Mouse (Mus musculus): ENCODE measurements around the gene Gosr2. TPM values are rescaled to one million over a fixed set of nuclear protein-coding genes. Genes with fewer than 3 reads are reported as not detected.
"Not testable (repeated sequence)": the region's sequence is repeated elsewhere in the genome, so short reads cannot be mapped to it uniquely, and the experiment has no call there.

Gosr2 gene
- polyA plus RNA-seq, 1 experiment from 2014 or later: 90.9 TPM

- H3K27me3 ChIP-seq: no peaks in the 10 kb centered on the region
- peaks cover 14% of the 10 kb centered on the region for H3K4me1 ChIP-seq
- H3K9ac ChIP-seq: no peak overlapping the region
- WGBS: 91% methylated on average over 6 of the region's 6 CpGs
- H3K9me3 ChIP-seq (replicated peaks): no peaks in the 10 kb centered on the region
- H3K4me3 ChIP-seq: no peak overlapping the region
- ATAC-seq: no peak
- H3K36me3 ChIP-seq (ENCODE audit: poor library complexity, severe bottlenecking): peaks cover 59% of the 10 kb centered on the region
- no peak overlapping the region for H3K27ac ChIP-seq
- no peak overlapping the region for H3K4me2 ChIP-seq
Observed at GRCm38 (mm10) chr11:103686706-103687105, 11.0 kb downstream of the Gosr2 start.

GRCm38 (mm10) chr11:103685261-103685736, 12.4 kb downstream of the Gosr2 start:
- no peak overlapping the region for H3K9ac ChIP-seq
- peaks cover 73% of the 10 kb centered on the region for H3K36me3 ChIP-seq (ENCODE audit: poor library complexity, severe bottlenecking)
- ATAC-seq: peak; percentile 65
- H3K9me3 ChIP-seq (replicated peaks): no peaks in the 10 kb centered on the region
- peak overlapping the region; percentile 52 for H3K27ac ChIP-seq
- 76% methylated on average over 7 of the region's 7 CpGs for WGBS
- peaks cover 14% of the 10 kb centered on the region for H3K4me1 ChIP-seq
- H3K4me3 ChIP-seq: no peak overlapping the region
- H3K4me2 ChIP-seq: no peak overlapping the region
- H3K27me3 ChIP-seq: no peaks in the 10 kb centered on the region

- ATAC-seq: no peak
- no peak overlapping the region for H3K4me3 ChIP-seq
- no peak overlapping the region for H3K9ac ChIP-seq
- H3K4me1 ChIP-seq: peaks cover 4% of the 10 kb centered on the region
- no peak overlapping the region for H3K4me2 ChIP-seq
- H3K9me3 ChIP-seq (replicated peaks): no peaks in the 10 kb centered on the region
- WGBS: 64% methylated on average over 11 of the region's 11 CpGs
- H3K36me3 ChIP-seq (ENCODE audit: poor library complexity, severe bottlenecking): peaks cover 86% of the 10 kb centered on the region
- no peak overlapping the region for H3K27ac ChIP-seq
- no peaks in the 10 kb centered on the region for H3K27me3 ChIP-seq
Observed at GRCm38 (mm10) chr11:103683667-103684334, 13.9 kb downstream of the Gosr2 start.

DNA sequence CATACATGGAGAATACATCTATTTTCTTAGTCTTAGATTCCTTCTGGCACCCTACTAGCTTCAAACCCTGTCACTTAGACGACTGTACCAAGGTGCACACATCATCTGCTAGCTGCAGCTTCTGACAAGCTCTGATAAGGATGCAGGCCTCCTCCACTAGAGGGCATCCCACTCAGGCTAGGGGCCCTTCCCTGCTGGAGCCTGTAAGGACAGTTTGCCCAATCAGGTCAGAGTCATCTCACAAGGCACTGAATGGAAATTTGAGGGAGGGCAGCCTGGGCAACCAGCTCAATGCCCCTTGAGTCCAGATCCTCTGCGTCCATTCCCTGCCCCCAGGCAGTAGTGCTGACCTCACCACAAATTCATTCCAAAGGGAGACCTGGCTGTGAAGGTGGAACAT, 20.7 kb downstream of the Gosr2 start:
- not testable (repeated sequence) for H3K9ac ChIP-seq; H3K9me3 ChIP-seq (replicated peaks); H3K4me1 ChIP-seq; H3K4me2 ChIP-seq; ATAC-seq; H3K27ac ChIP-seq; H3K4me3 ChIP-seq; H3K27me3 ChIP-seq
- peaks cover 60% of the 10 kb centered on the region for H3K36me3 ChIP-seq (ENCODE audit: poor library complexity, severe bottlenecking)
- WGBS: 55% methylated on average over 2 of the region's 2 CpGs

- no peak overlapping the region for H3K9ac ChIP-seq
- ATAC-seq: peak; percentile 43; the same call in 1 of the 2 replicates
- H3K27ac ChIP-seq: no peak overlapping the region
- no peak overlapping the region for H3K4me2 ChIP-seq
- peaks cover 46% of the 10 kb centered on the region for H3K36me3 ChIP-seq (ENCODE audit: poor library complexity, severe bottlenecking)
- H3K9me3 ChIP-seq (replicated peaks): no peaks in the 10 kb centered on the region
- WGBS: 28% methylated on average over 3 of the region's 3 CpGs
- H3K4me1 ChIP-seq: no peaks in the 10 kb centered on the region
- H3K4me3 ChIP-seq: no peak overlapping the region
- no peaks in the 10 kb centered on the region for H3K27me3 ChIP-seq
Observed at GRCm38 (mm10) chr11:103675556-103675955, 22.1 kb downstream of the Gosr2 start.

DNA sequence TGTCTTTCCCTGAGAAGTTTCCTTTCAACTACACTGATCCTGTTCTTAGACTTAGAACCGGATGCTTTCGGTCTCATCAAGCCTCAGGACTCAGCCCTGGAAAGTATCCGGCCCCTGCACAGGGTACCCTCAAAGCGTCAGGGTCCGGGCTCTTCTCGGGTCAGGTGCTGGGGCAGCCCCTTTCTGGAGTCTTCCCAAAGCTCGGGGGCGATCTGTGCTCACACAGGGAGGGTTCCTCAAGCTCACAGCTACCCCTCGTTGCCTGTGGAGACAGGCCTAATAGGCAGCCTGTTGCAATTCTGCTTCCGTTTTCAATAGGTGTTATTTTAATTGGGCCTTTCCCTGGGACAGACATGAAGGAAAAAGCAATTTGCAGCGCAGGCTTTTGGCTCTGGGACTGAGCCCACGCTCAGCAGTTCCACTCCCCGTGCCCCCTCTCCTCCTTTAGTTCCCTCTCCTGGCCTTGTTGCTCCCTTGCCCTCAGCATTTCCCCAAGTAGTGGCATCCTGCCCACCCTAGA, 30.7 kb downstream of the Gosr2 start:
- Histone ChIP-seq H3K4me1 (peaks cover 27% of the 10 kb centered on the region), H3K9ac (no peak overlapping the region), H3K36me3 (ENCODE audit: poor library complexity, severe bottlenecking) (no peaks in the 10 kb centered on the region), H3K4me3 (no peak overlapping the region), H3K9me3 (replicated peaks) (no peaks in the 10 kb centered on the region), H3K27ac (no peak overlapping the region), H3K4me2 (0 out of 2 replicates have a peak overlapping the region, but pooled peaks have one; percentile 18), H3K27me3 (peaks cover 15% of the 10 kb centered on the region)
- peak; percentile 43; the same call in 1 of the 2 replicates for ATAC-seq
- WGBS: 21% methylated on average over 13 of the region's 13 CpGs

GRCm38 (mm10) chr11:103666181-103666906, 31.4 kb downstream of the Gosr2 start:
- peaks cover 17% of the 10 kb centered on the region for H3K27me3 ChIP-seq
- H3K4me2 ChIP-seq: peak overlapping the region; percentile 18; the same call in 1 of the 2 replicates
- H3K36me3 ChIP-seq (ENCODE audit: poor library complexity, severe bottlenecking): no peaks in the 10 kb centered on the region
- no peaks in the 10 kb centered on the region for H3K9me3 ChIP-seq (replicated peaks)
- H3K4me3 ChIP-seq: no peak overlapping the region
- WGBS: 14% methylated on average over 10 of the region's 10 CpGs
- peaks cover 27% of the 10 kb centered on the region for H3K4me1 ChIP-seq
- H3K27ac ChIP-seq: peak overlapping the region; percentile 61
- H3K9ac ChIP-seq: peak overlapping the region; percentile 38; the same call in 1 of the 2 replicates
- ATAC-seq: peak; percentile 87

DNA sequence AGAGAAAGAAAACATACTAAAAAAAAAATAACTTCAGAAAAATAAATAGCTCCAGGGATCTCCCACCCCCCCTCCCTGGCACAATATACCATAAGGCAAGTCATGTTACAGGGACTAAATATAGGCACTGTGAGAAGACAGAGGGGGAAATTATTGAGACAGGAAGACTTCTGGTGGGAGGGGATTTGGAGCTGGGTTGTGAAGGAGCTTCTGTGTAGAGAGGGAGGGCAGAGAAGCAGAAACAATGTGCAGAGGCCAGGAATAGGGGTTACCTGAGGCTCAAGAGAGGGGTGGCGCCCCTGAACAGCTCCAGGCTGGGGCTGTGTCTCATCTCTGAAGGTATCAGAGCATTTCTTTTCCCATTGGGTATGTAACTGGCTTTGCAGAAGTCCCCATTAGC, 32.0 kb downstream of the Gosr2 start:
- H3K27ac ChIP-seq: peak overlapping the region; percentile 61
- WGBS: 41% methylated on average over 1 of the region's 1 CpGs
- H3K4me2 ChIP-seq: peak overlapping the region; percentile 18
- H3K4me3 ChIP-seq: no peak overlapping the region
- no peaks in the 10 kb centered on the region for H3K9me3 ChIP-seq (replicated peaks)
- H3K4me1 ChIP-seq: peaks cover 27% of the 10 kb centered on the region
- ATAC-seq: peak; percentile 41; the same call in 1 of the 2 replicates
- no peak overlapping the region for H3K9ac ChIP-seq
- peaks cover 17% of the 10 kb centered on the region for H3K27me3 ChIP-seq
- H3K36me3 ChIP-seq (ENCODE audit: poor library complexity, severe bottlenecking): no peaks in the 10 kb centered on the region

DNA sequence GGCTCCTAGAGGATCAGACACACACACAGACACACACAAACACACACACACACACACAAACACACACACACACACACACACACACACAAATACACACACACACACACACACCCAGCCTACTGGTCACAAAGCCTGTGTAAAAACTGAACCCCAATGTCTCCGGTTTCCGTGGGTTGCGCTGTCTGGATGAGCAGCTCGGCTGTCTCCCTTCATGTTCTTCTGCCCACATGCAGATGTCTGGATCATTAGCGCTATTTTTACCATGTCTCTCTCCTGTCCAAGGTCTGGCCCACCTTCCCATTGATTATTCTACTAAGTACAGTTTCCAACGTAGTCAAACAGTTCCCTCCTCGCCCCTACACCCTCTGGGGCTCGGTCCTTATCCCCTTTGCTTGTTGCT, 34.6 kb downstream of the Gosr2 start:
- 91% methylated on average over 8 of the region's 8 CpGs for WGBS
- Histone ChIP-seq H3K27ac (no peak overlapping the region), H3K27me3 (peaks cover 28% of the 10 kb centered on the region), H3K36me3 (ENCODE audit: poor library complexity, severe bottlenecking) (no peaks in the 10 kb centered on the region), H3K4me3 (no peak overlapping the region), H3K9me3 (replicated peaks) (no peaks in the 10 kb centered on the region), H3K9ac (no peak overlapping the region), H3K4me2 (no peak overlapping the region), H3K4me1 (peaks cover 27% of the 10 kb centered on the region)
- no peak for ATAC-seq

DNA sequence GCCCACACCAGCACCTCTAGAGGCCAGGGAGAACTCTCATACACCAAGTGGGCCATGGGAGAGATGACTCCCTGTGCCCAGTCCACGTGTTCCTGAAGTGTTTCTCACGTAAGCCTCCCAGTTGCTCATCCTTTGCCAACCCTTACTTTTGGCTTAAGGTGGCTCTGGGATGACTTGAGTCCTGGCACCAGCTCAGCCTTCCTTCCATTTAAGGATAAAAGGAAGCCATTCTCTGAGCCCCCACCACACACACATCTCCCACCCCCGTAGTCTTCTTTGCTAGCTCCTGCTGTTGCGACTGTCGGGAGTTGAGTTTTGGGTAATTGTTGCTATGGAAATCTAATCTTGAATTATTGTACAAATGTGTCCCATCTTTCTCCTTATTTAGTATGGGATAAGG, 35.2 kb downstream of the Gosr2 start:
- Histone ChIP-seq H3K9me3 (replicated peaks) (no peaks in the 10 kb centered on the region), H3K36me3 (ENCODE audit: poor library complexity, severe bottlenecking) (no peaks in the 10 kb centered on the region), H3K4me2 (no peak overlapping the region), H3K27me3 (peaks cover 30% of the 10 kb centered on the region), H3K27ac (no peak overlapping the region), H3K9ac (no peak overlapping the region), H3K4me1 (peaks cover 26% of the 10 kb centered on the region), H3K4me3 (no peak overlapping the region)
- no peak for ATAC-seq
- WGBS: 87% methylated on average over 5 of the region's 5 CpGs

DNA sequence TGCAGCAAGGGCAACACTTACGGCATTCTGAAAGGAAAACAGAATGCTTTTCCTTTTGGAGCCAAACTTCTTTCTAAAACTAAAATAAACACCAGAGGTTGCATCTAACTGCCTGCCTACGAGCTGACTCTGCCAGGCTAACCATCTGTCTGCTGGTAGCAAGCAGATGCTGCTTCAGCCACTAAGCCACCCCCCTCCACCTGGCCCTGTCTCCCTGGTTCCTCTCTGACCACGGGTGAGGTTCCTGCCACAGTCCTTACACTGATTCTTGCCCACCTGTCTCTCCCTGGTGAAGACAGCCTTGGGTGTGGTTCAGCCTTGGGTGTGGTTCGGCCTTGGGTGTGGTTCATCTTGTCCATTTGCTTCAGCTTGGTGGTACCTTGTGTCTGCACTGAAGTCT, 35.8 kb downstream of the Gosr2 start:
- Histone ChIP-seq H3K4me3 (no peak overlapping the region), H3K27me3 (peaks cover 37% of the 10 kb centered on the region), H3K36me3 (ENCODE audit: poor library complexity, severe bottlenecking) (no peaks in the 10 kb centered on the region), H3K27ac (no peak overlapping the region), H3K9ac (no peak overlapping the region), H3K4me2 (no peak overlapping the region), H3K4me1 (peaks cover 19% of the 10 kb centered on the region), H3K9me3 (replicated peaks) (no peaks in the 10 kb centered on the region)
- 65% methylated on average over 4 of the region's 4 CpGs for WGBS
- no peak; the same call in 1 of the 2 replicates for ATAC-seq

GRCm38 (mm10) chr11:103658189-103658588, 39.5 kb downstream of the Gosr2 start:
- H3K27me3 ChIP-seq: peaks cover 57% of the 10 kb centered on the region
- no peak overlapping the region for H3K4me3 ChIP-seq
- no peak overlapping the region for H3K4me2 ChIP-seq
- H3K9me3 ChIP-seq (replicated peaks): no peaks in the 10 kb centered on the region
- no peaks in the 10 kb centered on the region for H3K36me3 ChIP-seq (ENCODE audit: poor library complexity, severe bottlenecking)
- no peak overlapping the region for H3K27ac ChIP-seq
- H3K9ac ChIP-seq: no peak overlapping the region
- 70% methylated on average over 7 of the region's 7 CpGs for WGBS
- ATAC-seq: no peak
- no peaks in the 10 kb centered on the region for H3K4me1 ChIP-seq
